Mouse (Mus musculus): ENCODE measurements around the gene Oasl2. TPM values are rescaled to one million over a fixed set of nuclear protein-coding genes. Genes with fewer than 3 reads are reported as not detected.
"Not testable (repeated sequence)": the region's sequence is repeated elsewhere in the genome, so short reads cannot be mapped to it uniquely, and the experiment has no call there.

The Oasl2 gene
- polyA plus RNA-seq, 1 experiment from 2014 or later = 0.54 TPM

DNA sequence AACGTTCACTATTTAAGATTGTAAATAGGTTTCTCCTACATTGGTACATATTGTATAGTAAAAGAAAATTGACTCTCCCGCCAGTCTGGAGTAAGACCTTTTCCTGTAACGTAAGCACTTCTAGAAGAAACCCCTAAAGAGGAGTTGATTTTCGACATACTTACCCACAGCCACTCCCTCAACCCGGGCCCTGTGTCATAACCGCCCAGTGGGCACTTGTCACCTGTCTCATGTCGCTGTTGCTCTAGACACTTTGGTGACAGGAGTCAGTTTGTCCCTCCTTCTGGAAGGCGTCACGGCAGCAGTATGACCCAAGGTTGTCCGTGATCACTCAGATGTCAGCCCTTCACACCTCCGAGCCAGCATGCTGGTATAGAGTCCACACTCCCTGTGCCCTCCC lies 13.7 kb upstream of the Oasl2 start:
- 95% methylated on average over 11 of the region's 11 CpGs for WGBS
- no peak overlapping the region for H3K27ac ChIP-seq (replicated peaks)
- H3K27me3 ChIP-seq (ENCODE audit: low read depth, poor library complexity, severe bottlenecking) = no peaks in the 10 kb centered on the region
- no peak overlapping the region for H3K4me3 ChIP-seq
- H3K4me1 ChIP-seq = peaks cover 7% of the 10 kb centered on the region
- DNase-seq (ENCODE audit: low spot score) = no peak
- H3K9me3 ChIP-seq (replicated peaks) = no peaks in the 10 kb centered on the region
- no peaks in the 10 kb centered on the region for H3K36me3 ChIP-seq

DNA sequence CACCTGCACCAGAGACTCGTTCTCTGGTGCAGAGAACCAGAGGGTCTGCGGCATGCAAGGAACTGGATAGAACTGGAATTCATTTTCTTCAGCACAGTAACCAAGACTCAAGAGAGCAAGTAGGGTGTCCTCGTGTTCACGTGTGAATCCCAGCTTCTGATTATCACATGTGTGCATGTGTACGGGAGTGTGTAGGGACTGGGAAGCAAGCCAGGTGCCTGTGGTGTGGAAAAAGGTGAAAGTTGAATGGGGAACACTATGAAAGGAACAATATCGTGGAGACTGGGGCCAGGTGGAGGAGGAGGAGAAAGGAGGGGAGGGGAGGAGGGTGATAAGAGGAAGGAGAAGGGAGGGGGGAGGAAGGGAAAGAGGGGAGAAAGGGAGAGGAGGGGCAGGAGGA lies 9.9 kb upstream of the Oasl2 start:
- Histone ChIP-seq H3K4me3 (no peak overlapping the region), H3K4me1 (no peaks in the 10 kb centered on the region), H3K27ac (replicated peaks) (no peak overlapping the region), H3K27me3 (ENCODE audit: low read depth, poor library complexity, severe bottlenecking) (no peaks in the 10 kb centered on the region), H3K36me3 (no peaks in the 10 kb centered on the region), H3K9me3 (replicated peaks) (no peaks in the 10 kb centered on the region)
- WGBS = 92% methylated on average over 6 of the region's 6 CpGs
- DNase-seq (ENCODE audit: low spot score) = no peak

GRCm38 (mm10) chr5:114888995-114889394 lies 7.7 kb upstream of the Oasl2 start:
- DNase-seq (ENCODE audit: low spot score) = no peak
- Histone ChIP-seq H3K27ac (replicated peaks) (no peak overlapping the region), H3K36me3 (no peaks in the 10 kb centered on the region), H3K27me3 (ENCODE audit: low read depth, poor library complexity, severe bottlenecking) (no peaks in the 10 kb centered on the region), H3K4me1 (no peaks in the 10 kb centered on the region), H3K9me3 (replicated peaks) (no peaks in the 10 kb centered on the region), H3K4me3 (no peak overlapping the region)
- 89% methylated on average over 2 of the region's 2 CpGs for WGBS

GRCm38 (mm10) chr5:114895542-114895941 lies 1.2 kb upstream of the Oasl2 start:
- Histone ChIP-seq H3K36me3 (no peaks in the 10 kb centered on the region), H3K9me3 (replicated peaks) (no peaks in the 10 kb centered on the region), H3K4me3 (no peak overlapping the region), H3K27me3 (ENCODE audit: low read depth, poor library complexity, severe bottlenecking) (no peaks in the 10 kb centered on the region), H3K27ac (replicated peaks) (no peak overlapping the region), H3K4me1 (peaks cover 11% of the 10 kb centered on the region)
- 86% methylated on average over 4 of the region's 4 CpGs for WGBS
- no peak for DNase-seq (ENCODE audit: low spot score)

GRCm38 (mm10) chr5:114897374-114897793 lies 648 bp downstream of the Oasl2 start:
- Histone ChIP-seq H3K27ac (replicated peaks) (peak overlapping the region; percentile 42; the same call in 1 of the 2 replicates), H3K27me3 (ENCODE audit: low read depth, poor library complexity, severe bottlenecking) (no peaks in the 10 kb centered on the region), H3K9me3 (replicated peaks) (no peaks in the 10 kb centered on the region), H3K4me3 (0 out of 2 replicates have a peak overlapping the region, but pooled peaks have one; percentile 1), H3K36me3 (no peaks in the 10 kb centered on the region), H3K4me1 (peaks cover 11% of the 10 kb centered on the region)
- DNase-seq (ENCODE audit: low spot score) = no peak
- 13% methylated on average over 7 of the region's 7 CpGs for WGBS

GRCm38 (mm10) chr5:114898857-114899256 lies 2.1 kb downstream of the Oasl2 start:
- WGBS = 82% methylated on average over 7 of the region's 7 CpGs
- no peak for DNase-seq (ENCODE audit: low spot score)
- Histone ChIP-seq H3K27ac (replicated peaks) (no peak overlapping the region), H3K9me3 (replicated peaks) (no peaks in the 10 kb centered on the region), H3K4me3 (no peak overlapping the region), H3K27me3 (ENCODE audit: low read depth, poor library complexity, severe bottlenecking) (no peaks in the 10 kb centered on the region), H3K36me3 (no peaks in the 10 kb centered on the region), H3K4me1 (peaks cover 11% of the 10 kb centered on the region)

DNA sequence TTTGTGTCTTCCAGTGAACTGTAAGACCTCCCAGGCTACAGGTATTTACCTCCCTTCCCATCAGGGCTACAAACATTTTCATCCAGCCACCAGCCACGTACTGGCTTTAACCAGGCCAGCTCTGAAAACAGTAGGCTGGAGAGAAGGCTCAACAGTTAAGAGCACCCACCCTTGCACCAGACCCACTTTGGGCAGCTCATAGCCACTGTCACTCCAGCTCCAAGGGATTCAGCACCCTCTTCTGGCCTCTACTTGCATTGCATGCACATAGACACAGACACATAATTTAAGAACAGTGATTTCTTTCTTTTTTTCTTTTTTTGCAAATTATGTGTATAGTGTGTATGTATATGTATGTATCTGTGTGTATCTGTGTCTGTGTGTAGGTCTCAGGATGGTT lies 5.7 kb downstream of the Oasl2 start:
- no peak overlapping the region for H3K4me3 ChIP-seq
- 13% methylated on average over 1 of the region's 1 CpGs for WGBS
- H3K9me3 ChIP-seq (replicated peaks) = peaks cover 9% of the 10 kb centered on the region
- no peaks in the 10 kb centered on the region for H3K36me3 ChIP-seq
- peak; percentile 34 for DNase-seq (ENCODE audit: low spot score)
- H3K27ac ChIP-seq (replicated peaks) = no peak overlapping the region
- no peaks in the 10 kb centered on the region for H3K27me3 ChIP-seq (ENCODE audit: low read depth, poor library complexity, severe bottlenecking)
- H3K4me1 ChIP-seq = peaks cover 7% of the 10 kb centered on the region

DNA sequence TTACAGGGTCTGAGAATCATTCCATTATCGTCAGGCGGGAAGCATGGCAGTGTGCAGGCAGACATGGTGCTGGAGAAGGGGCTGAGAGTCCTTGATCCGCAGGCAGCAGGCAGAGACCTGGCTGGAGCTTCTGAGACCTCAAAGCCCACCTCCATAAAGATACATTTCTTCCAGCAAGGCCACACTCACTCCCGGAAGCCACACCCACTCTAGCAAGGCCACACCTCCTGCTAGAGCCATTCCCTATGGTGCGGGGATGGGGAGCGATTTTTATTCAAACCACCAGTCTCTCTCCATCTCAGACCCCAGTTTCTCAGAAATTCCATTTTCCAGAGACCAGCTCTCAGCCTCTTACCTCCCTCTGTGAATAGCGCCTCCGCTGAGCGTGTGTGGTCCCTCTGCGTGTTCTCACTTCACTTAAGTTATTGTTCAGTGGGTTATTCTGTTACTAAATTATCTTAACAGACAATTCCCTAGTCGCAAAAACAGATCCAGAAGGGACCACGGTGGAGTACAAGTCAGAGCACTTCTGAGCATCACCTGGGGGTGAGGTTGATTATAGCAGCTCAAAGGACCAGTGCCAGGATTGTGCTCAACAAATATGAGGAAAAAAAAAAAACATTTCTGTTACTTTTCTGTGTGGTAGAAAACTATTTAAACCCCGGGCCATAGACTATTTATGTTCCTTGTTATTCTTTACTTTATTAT lies 12.0 kb downstream of the Oasl2 start:
- no peak for DNase-seq (ENCODE audit: low spot score)
- H3K9me3 ChIP-seq (replicated peaks) = peaks cover 9% of the 10 kb centered on the region
- no peak overlapping the region for H3K4me3 ChIP-seq
- peaks cover 6% of the 10 kb centered on the region; the same call in 1 of the 2 replicates for H3K4me1 ChIP-seq
- 58% methylated on average over 13 of the region's 13 CpGs for WGBS
- no peaks in the 10 kb centered on the region for H3K36me3 ChIP-seq
- no peak overlapping the region for H3K27ac ChIP-seq (replicated peaks)
- H3K27me3 ChIP-seq (ENCODE audit: low read depth, poor library complexity, severe bottlenecking) = no peaks in the 10 kb centered on the region

- Histone ChIP-seq H3K4me3 (no peak overlapping the region), H3K27me3 (ENCODE audit: low read depth, poor library complexity, severe bottlenecking) (no peaks in the 10 kb centered on the region), H3K36me3 (no peaks in the 10 kb centered on the region), H3K9me3 (replicated peaks) (no peaks in the 10 kb centered on the region), H3K27ac (replicated peaks) (no peak overlapping the region), H3K4me1 (peaks cover 5% of the 10 kb centered on the region; the same call in 1 of the 2 replicates)
- WGBS = 85% methylated on average over 4 of the region's 4 CpGs
- no peak for DNase-seq (ENCODE audit: low spot score)
Observed at GRCm38 (mm10) chr5:114913686-114914085, 16.9 kb downstream of the Oasl2 start.

DNA sequence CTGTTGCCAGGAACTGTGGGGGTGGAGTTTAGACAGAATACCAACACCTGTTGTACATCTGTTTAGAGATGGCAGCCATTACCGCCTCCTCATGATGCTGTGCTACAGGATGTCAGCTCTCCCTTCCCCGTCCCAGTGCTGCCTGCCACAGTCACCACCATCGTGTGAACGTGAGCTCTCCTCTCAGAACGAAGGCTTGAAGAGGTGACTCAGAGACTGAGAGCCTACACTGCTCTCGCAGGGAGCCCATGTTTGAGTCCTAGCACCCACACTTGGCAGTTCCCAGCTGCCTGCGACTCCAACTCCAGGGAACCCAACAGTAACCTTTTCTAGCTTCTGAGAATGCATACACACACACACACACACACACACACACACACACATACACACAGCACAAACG lies 18.1 kb downstream of the Oasl2 start:
- Histone ChIP-seq H3K4me3 (no peak overlapping the region), H3K27ac (replicated peaks) (no peak overlapping the region), H3K27me3 (ENCODE audit: low read depth, poor library complexity, severe bottlenecking) (no peaks in the 10 kb centered on the region), H3K36me3 (no peaks in the 10 kb centered on the region), H3K4me1 (peaks cover 4% of the 10 kb centered on the region; the same call in 1 of the 2 replicates), H3K9me3 (replicated peaks) (no peaks in the 10 kb centered on the region)
- 81% methylated on average over 8 of the region's 8 CpGs for WGBS
- DNase-seq (ENCODE audit: low spot score) = no peak

GRCm38 (mm10) chr5:114915854-114916253 lies 19.1 kb downstream of the Oasl2 start:
- no peak for DNase-seq (ENCODE audit: low spot score)
- 85% methylated on average over 5 of the region's 5 CpGs for WGBS

GRCm38 (mm10) chr5:114916777-114917176 lies 20.0 kb downstream of the Oasl2 start:
- no peak for DNase-seq (ENCODE audit: low spot score)
- 88% methylated on average over 4 of the region's 4 CpGs for WGBS
- H3K36me3 ChIP-seq = no peaks in the 10 kb centered on the region
- H3K4me3 ChIP-seq = no peak overlapping the region
- no peaks in the 10 kb centered on the region for H3K27me3 ChIP-seq (ENCODE audit: low read depth, poor library complexity, severe bottlenecking)
- no peak overlapping the region for H3K27ac ChIP-seq (replicated peaks)
- peaks cover 4% of the 10 kb centered on the region; the same call in 1 of the 2 replicates for H3K4me1 ChIP-seq
- H3K9me3 ChIP-seq (replicated peaks) = no peaks in the 10 kb centered on the region

More at GRCm38 (mm10) chr5:114915854-114916253, 19.1 kb downstream of the Oasl2 start:
- Histone ChIP-seq H3K9me3 (replicated peaks) (no peaks in the 10 kb centered on the region), H3K4me1 (peaks cover 4% of the 10 kb centered on the region; the same call in 1 of the 2 replicates), H3K36me3 (no peaks in the 10 kb centered on the region), H3K27me3 (ENCODE audit: low read depth, poor library complexity, severe bottlenecking) (no peaks in the 10 kb centered on the region), H3K27ac (replicated peaks) (no peak overlapping the region), H3K4me3 (no peak overlapping the region)

GRCm38 (mm10) chr5:114917357-114917756 lies 20.6 kb downstream of the Oasl2 start:
- not testable (repeated sequence) for H3K9me3 ChIP-seq (replicated peaks); H3K27ac ChIP-seq (replicated peaks); H3K27me3 ChIP-seq (ENCODE audit: low read depth, poor library complexity, severe bottlenecking); DNase-seq (ENCODE audit: low spot score); H3K4me1 ChIP-seq; H3K36me3 ChIP-seq; H3K4me3 ChIP-seq
- 95% methylated on average over 5 of the region's 5 CpGs for WGBS

Data from midbrain, embryonic 10.5 days (tissue).